Mouse (Mus musculus) brain, embryonic 14.5 days (tissue): ENCODE measurements around the gene Lrch1.

Experiments
- CTCF ChIP-seq: fragments of 200-500 bp; IDR thresholded peaks from 2 replicates; pipeline ENCODE4 v1.5.1; 2012; ENCODE audit warnings: inconsistent platforms, mild to moderate bottlenecking, moderate library complexity, borderline replicate concordance; ENCODE audit not compliant: insufficient read depth, insufficient read length; ENCODE audit errors: extremely low read depth
- POLR2A ChIP-seq: fragments of 200-500 bp; IDR thresholded peaks from 2 replicates; pipeline ENCODE4 v1.6.1; 2012; ENCODE audit warnings: mild to moderate bottlenecking, inconsistent platforms, borderline replicate concordance; ENCODE audit not compliant: poor library complexity, insufficient read depth, insufficient read length, severe bottlenecking; ENCODE audit errors: extremely low read depth

- TF ChIP-seq CTCF (no peak), POLR2A (no peak)
These were observed 145.7 kb downstream of the Lrch1 start for GRCm38 (mm10) chr14:74801961-74802360.
